Mouse (Mus musculus) WW6 (cell line): Measurements from ENCODE around the gene Arrb1.
"Not testable (repeated sequence)": the region's sequence is repeated elsewhere in the genome, so short reads cannot be mapped to it uniquely, and the experiment has no call there.

Experiments used
- DNase-seq: peaks from one replicate; pipeline ENCODE4 v3.0.0-alpha.2; 2013; ENCODE audit warnings: low read depth, low spot score

The Arrb1 gene

DNA sequence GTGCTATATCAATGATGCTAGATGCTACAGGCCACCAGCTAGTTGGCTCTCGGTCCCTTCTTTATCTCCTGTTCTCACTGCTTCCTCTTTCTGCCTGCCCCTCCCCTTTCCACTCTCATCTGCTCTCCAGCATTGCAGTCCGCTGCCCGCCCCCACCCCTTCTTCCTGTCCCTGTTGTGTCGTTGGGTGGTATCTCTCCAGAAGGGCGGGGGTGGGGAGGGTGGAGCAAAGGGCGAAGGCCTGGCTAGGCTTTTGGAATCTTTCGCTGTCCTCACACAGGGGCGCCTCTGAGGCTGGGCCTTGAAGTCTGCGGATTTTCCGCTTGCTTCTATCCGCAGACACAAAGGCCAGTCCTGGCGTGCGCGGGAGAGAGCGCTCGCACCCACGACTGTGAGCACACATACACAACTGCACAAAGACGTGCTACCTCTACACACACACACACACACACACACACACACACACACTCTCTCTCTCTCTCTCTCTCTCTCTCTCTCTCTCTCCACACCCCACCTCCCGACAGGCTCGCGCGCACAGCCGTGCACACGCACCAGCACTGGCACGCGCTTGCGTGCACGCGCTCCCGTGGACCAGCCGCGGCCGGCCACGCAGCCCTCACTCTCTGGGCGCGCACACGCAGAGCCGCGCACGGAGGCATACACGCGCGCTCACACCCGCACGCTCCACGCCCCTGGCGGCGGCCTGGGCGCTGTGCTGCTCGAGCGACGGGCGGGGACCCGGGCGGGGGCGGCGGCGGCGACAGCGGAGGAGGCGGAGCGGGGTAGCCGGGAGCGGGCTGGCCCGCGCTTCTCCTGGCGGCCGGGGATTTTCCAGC is at the start of gene Arrb1:
Gene Arrb1, plus strand, starts transcription at position 566 of the 835 bp plus-strand sequence.
- peak; percentile 31 for DNase-seq

DNA sequence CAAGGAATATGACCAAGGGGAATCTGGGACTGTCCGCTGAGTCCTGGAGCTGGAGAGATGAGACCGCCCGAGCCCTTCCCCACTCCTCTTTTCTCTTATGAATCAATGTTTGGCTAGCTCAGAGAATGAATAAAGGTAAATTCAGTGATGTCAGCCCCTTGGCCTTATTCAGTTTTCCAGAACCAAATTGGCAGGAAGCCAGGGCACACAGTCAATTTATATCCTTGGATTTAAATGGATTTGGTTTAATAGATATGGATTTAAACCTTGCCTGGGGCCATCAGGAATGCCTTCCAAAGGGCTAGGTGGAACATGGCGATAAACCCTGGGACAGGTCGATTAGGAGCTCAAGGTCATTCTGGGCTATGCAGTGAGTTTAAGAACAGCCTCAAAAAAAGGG is 45.6 kb upstream of the Arrb1 start:
- DNase-seq = no peak

DNA sequence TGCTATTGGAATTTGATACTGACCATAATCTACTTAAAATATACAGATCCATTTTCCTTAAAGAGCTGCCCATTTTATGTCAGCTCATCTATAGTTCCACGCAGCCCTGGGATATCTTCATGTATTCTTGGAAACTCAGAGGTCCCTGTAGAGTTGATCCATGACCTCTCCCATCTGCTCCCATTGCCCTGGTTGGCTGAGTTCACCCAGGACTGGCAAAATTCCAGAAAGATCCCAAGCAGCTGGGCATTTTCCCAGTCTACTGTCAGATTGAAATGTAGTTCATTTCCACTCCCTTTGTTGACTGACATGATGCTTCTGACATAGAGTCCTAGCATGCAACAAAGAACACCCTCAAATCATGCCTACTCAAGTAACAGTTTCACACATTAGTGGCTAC is 36.1 kb upstream of the Arrb1 start:
- no peak for DNase-seq

GRCm38 (mm10) chr7:99500201-99500600 is 35.1 kb upstream of the Arrb1 start:
- DNase-seq = peak; percentile 61

DNA sequence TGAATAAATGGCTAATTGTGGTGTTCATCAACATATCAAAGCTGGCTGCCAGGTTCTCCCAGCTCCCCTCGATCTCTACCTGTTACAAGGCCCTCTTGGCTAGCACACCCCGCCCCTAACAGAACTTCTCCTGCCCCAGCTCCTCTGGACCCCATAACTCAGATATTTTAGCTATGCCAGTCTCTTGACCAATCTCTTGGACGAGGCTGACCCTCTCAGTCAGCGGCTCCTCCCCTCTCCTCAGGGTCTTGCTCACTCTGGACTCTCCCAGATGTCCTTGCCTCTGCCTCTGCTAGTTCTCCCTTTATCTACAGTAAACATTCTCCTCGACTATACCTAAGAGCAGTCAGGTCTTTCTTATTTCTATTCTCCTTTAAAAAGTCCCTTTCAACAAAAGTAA is 34.6 kb upstream of the Arrb1 start:
- DNase-seq = no peak

- DNase-seq = no peak
Measured at GRCm38 (mm10) chr7:99501148-99501547, 34.1 kb upstream of the Arrb1 start.

DNA sequence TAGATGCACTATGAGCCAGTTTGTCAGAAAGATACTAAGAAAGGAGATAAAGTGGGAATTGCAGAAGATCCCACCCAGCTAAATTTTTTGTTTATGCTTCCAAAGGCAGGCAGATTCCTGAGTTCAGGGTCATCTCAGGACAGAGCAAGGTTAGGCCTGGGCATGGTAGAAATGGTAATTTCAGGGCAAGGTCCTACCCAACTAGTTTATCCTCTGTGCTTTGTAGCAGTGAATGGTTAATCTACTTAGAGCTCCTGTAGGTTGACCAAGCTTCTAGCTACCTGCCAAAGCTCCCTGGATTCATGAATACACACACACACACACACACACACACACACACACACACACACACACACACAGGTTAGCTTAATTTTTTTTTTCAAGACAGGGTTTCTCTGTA is 30.7 kb upstream of the Arrb1 start:
- DNase-seq = no peak

DNA sequence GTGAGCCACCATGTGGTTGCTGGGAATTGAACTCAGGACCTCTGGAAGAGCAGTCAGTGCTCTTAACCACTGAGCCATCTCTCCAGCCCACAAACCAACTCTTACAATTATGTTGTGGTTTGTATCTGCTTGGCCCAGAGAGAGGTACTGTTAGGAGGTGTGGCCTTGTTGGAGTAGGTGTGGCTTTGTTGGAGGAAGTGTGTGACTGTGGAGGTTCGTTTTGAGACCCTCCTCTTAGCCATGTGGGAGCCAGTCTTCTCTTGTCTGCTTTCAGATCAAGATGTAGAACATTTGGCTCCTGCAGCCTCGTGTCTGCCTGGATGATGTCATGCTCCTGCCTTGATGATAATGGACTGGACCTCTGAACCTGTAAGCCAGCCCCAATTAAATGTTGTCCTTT is 27.1 kb upstream of the Arrb1 start:
- not testable (repeated sequence) for DNase-seq

- no peak for DNase-seq
Measured at GRCm38 (mm10) chr7:99510087-99510501, 25.2 kb upstream of the Arrb1 start.

DNA sequence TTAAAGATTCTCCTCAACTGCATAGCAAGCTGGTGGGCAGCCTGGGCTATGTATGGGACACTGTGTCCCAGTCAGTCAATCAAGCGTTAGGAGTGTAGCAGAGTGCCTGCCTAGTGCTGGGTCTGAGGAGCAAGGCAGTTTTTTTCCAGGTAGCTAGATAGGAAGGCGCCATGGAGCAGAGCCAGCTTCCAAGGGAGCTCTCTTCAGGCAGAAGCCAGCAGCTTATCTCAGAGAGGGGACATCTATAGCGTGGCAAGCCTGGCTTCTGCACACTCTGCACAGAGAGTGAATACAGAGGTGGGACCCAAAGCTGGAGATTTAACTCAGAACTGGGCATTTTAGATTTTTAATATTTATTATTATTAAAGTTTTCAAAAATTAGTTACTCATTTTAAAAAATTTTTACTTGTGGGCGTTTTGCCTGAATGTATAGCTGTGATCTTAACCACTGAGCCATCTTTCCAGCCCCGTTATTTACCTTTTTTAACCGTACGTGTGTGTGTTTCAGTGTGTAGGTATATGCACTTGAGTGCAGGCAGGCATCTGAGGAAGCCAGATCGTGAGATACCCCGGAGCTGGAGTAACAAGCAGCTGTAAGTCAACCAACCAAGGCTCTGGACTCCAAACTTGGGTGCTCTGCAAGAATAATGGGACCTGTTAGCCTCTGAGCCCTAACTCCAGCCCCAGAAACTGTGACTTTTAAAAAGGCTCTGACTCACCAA is 19.0 kb upstream of the Arrb1 start:
- DNase-seq = no peak

DNA sequence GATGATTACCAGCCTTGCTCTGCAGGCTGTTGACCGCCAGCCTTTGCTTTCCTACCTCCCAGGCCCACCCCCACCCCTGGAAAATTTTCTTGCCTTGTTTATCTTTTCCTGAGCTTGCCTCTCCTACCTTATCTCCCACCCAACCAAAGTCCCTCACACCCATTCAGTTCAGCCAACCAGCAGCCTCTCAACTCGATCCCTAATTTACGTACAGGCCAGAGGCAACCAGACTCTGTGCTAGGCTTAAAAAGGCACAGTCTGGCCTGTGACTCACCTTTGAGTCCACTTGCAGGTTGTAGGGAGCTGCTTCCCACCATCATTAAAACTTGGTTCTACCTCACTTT is 18.5 kb upstream of the Arrb1 start:
- no peak for DNase-seq

DNA sequence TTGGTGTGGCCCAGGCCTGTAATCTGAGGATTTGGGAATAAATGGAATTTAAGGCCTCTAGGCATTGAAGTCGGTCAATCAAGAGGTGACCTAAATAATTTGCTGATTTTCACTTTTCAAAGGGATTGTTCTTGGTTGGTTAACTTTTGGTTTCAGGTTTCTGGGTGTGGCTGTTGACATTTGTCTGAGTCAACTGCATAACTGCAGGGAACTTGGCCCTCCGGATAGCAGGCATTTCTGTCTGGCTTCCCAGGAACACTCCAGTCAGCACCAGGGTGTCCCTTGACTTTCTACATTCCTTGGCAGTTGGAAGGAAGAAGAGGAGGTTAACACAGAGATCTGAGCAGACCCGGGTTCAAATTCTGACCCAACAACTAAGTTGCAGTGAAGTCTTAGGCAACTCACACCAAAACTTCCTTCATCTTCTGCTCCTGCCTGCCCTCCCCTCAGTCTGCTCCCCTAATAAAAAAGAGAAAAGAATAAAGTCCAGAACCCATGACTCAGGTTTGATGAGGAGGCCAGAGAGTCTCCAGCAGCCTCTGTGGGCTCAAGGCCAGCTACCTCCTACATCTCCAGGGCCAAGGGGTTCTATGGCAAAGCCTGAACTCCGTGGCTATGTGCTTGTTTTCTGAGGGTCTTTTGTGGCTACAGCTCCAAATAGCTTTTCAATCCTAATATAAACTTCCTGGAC is 16.2 kb upstream of the Arrb1 start:
- no peak for DNase-seq

DNA sequence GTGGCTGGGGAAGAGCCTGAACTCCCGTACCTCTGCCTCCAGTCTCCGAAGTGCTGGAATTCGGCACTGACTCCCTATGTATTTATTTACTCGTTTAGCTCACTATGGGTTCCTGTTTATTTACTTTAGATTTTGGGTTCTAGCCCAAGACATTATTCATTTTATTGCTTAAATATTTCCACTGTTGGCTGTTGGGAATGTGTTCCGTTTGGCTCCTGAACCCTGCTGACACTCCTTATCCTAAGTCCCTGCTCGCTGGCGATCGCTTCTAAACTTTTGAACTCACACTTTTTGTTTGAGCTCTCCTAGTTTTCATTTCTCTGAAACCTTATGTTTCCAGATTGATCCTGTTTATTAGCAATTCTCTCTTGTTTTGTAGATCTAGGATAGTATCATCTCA is 12.1 kb upstream of the Arrb1 start:
- DNase-seq = no peak

DNA sequence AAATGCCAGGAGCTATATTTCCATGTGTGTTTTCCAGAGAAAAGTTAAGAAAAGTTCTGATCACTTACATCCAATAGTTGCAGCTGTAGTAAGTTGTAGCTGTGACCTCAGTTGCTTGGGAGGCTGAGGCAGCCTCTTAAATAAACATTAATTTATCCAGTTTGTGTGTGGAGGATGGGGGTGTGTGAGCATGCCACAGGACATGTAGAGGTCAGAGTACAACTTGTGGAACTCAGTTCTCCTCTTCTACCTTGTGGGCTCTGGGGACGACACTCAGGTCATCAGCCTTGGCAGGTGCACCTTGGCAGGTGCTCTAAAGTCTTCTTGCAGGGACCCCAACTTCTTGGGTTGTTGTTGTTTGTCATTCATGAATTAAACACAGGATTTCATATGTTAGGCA is 11.4 kb upstream of the Arrb1 start:
- DNase-seq = no peak

GRCm38 (mm10) chr7:99528547-99528946 is 6.7 kb upstream of the Arrb1 start:
- DNase-seq = no peak

DNA sequence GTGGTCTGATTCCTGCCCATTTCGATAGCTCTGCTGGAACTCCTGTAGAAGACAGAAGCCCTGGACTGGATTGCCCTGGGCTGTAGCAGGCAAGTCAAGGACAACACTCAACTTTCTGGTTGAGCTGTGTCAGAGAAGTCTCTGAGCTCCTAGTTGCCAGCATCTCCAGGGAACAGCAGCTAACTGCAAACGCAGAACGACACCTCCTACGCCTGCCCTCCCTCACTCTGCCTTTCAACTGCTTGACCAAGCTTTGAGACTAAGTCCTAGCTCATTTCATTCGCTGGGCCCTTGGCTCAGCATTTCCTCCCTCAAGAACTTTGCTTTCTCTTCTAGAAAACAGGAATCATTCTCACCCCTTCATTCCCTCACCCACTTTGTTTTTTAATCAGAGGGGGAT is 5.9 kb upstream of the Arrb1 start:
- DNase-seq = no peak

DNA sequence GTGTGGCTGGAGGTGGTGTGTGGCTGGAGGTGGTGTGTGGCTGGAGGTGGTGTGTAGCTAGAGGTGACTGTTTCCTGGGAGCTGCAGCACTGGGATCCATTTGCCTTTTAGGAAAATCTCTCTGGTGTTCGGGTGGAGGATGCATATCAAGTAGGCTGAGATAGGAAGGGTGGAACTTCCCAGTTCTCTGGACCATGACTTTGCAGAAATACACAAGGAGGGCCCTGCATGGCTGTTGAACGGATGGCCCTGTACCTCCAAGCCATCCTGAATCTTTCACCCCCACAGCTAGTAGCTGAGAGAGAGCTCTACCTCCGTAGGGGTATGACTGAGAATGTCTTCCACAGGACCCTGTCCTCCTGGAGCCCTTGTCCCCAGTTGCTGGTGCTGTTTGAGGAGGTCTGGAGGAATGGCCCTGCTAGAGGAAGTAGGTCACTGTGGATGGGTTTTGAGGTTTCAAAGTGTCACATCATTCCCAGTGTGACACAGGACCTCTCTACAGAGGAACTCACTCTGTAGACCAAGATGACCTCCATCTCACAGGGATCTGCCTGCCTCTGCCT is 3.8 kb upstream of the Arrb1 start:
- DNase-seq = no peak

DNA sequence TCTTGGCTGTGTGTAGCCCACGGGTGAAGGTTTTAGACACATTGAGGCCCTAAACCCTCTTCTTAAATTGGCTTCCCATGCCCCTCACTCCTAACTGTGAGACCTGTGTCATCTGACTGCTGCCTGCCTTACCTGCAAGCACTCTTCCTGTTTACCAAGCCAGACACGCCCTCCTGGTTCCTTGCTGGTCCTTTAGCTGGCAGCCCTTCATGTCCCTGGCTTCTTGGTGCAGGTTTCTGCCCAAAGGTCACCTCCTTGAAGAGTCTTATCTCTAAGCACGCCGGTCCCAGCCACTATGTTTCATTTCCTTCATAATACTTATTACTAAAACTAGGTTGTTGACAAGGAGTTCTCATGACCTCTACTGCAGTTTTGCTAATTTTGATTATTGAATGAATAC is 2.7 kb upstream of the Arrb1 start:
- no peak for DNase-seq

DNA sequence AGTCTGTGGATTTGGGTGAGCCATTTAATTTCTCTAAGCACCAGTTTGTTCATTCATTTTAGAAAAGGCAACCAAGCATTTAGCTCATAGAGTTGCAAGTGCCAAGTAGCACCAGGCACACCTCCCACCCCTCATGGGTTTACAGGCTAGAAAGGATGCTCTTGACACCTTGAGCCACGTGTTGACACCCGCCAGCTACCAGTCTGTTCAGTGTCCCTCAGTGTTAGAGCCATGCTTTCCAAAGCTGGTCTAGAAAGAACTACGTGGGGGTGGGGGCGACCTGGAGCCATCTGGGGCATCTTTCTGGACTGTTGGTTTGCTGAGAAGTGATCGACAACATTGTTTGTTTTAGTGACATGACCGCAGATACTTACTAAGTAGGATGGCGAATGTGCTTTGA is 1.7 kb upstream of the Arrb1 start:
- DNase-seq = no peak

- no peak for DNase-seq
Measured at GRCm38 (mm10) chr7:99534501-99534900, 765 bp upstream of the Arrb1 start.

GRCm38 (mm10) chr7:99535741-99536501 is 655 bp downstream of the Arrb1 start:
- DNase-seq = no peak
